Mouse (Mus musculus): Measurements from ENCODE around the gene Gys1. TPM values are rescaled to one million over a fixed set of nuclear protein-coding genes. Genes with fewer than 3 reads are reported as not detected.
A peak's percentile ranks its signal among the peaks of the same experiment; 100 is the strongest.

The Gys1 gene
- total and polyA plus RNA-seq, 3 experiments = 14.0 to 27.2 (median 23.9) TPM

- Histone ChIP-seq H3K9ac (ENCODE audit: insufficient read depth, low read depth) (peak within 1 kb of the TSS; percentile 84), H3K79me2 (replicated peaks; ENCODE audit: control insufficient read depth, extremely low read depth, insufficient read depth, poor library complexity, severe bottlenecking) (peaks cover 42% of the 10 kb centered on the region), H3K27me3 (replicated peaks) (no peaks in the 10 kb centered on the region), H3K27ac (ENCODE audit: insufficient read depth, low read depth) (peak within 1 kb of the TSS; percentile 74), H3K4me3 (replicated peaks in 1 of 3; ENCODE audit: low read depth in 2 of 3, low read length in 2 of 3, poor library complexity in 1 of 3) (peak within 1 kb of the TSS; percentile 78 to 97 (median 89)), H3K4me1 (ENCODE audit: control insufficient read depth in 1 of 2, insufficient read depth in 2 of 2) (peaks cover 0 to 24% of the 10 kb centered on the region in 2 experiments; a peak in 2 of 4 replicates), H3K36me3 (replicated peaks in 1 of 2; ENCODE audit: control insufficient read depth in 1 of 2, insufficient read depth in 1 of 2, low read length in 1 of 2) (peaks cover 21 to 35% of the 10 kb centered on the region in 2 experiments), H3K4me2 (ENCODE audit: insufficient read depth, low read depth, poor library complexity, severe bottlenecking) (peak within 1 kb of the TSS; percentile 87), H3K9me3 (replicated peaks; ENCODE audit: low read length) (no peaks in the 10 kb centered on the region)
- in situ Hi-C loops (cut with MboI; ENCODE audit: low pct_ligation_motif_present, low pct_unique_long_range_greater_than_20kb, low sequenced_read_pairs) = loop anchor here (10.0 kb wide), 1 partner anchor 91 kb away; no protein-coding TSS in a partner anchor
- TF ChIP-seq RAD21 (IDR thresholded peaks at IDR 0.05; ENCODE audit: low read depth, low read length) = no peak
- TF ChIP-seq TBP (conservative IDR thresholded peaks at IDR 0.05; ENCODE audit: low read depth, low read length) = peak; percentile 90
- TF ChIP-seq BHLHE40 (IDR thresholded peaks at IDR 0.05; ENCODE audit: low read depth, low read length) = 0 out of 2 replicates have a peak, but pooled peaks have one; percentile 16
- TF ChIP-seq SMC3 (IDR thresholded peaks at IDR 0.05; ENCODE audit: low read depth, low read length) = no peak
- TF ChIP-seq MAZ (IDR thresholded peaks at IDR 0.05; ENCODE audit: low read depth, low read length) = peak; percentile 63; the same call in 1 of the 2 replicates
- no peak for TF ChIP-seq CTCF (conservative IDR thresholded peaks at IDR 0.05 in 1 of 2, IDR thresholded peaks at IDR 0.05 in 1 of 2; ENCODE audit: low read depth in 2 of 2, low read length in 2 of 2)
- no peak for TF ChIP-seq ZC3H11A (IDR thresholded peaks at IDR 0.05; ENCODE audit: low read depth, low read length)
- peak; percentile 76 for TF ChIP-seq MXI1 (IDR thresholded peaks at IDR 0.05; ENCODE audit: low read depth, low read length)
- no peak for TF ChIP-seq UBTF (IDR thresholded peaks at IDR 0.05; ENCODE audit: low read depth, low read length)
- no peak for TF ChIP-seq JUN (IDR thresholded peaks at IDR 0.05; ENCODE audit: insufficient read depth, low read depth, low read length)
- TF ChIP-seq ZNF384 (IDR thresholded peaks at IDR 0.05; ENCODE audit: low read depth, low read length) = peak; percentile 16; the same call in 1 of the 2 replicates
- TF ChIP-seq MAFK (IDR thresholded peaks at IDR 0.05; ENCODE audit: insufficient replicate concordance, low read length) = no peak
- TF ChIP-seq ZKSCAN1 (IDR thresholded peaks at IDR 0.05; ENCODE audit: borderline replicate concordance, low read depth, low read length) = no peak; the same call in 1 of the 2 replicates
- peak; percentile 93 for TF ChIP-seq TCF12 (IDR thresholded peaks at IDR 0.05; ENCODE audit: low read depth, low read length)
- 0 out of 2 replicates have a peak, but pooled peaks have one; percentile 70 for TF ChIP-seq CHD1 (IDR thresholded peaks at IDR 0.05; ENCODE audit: low read depth, low read length)
- TF ChIP-seq IRF4 (IDR thresholded peaks at IDR 0.05; ENCODE audit: low read depth, low read length) = peak; percentile 79
- peak; percentile 93 for TF ChIP-seq CHD2 (IDR thresholded peaks at IDR 0.05; ENCODE audit: low read length)
- no peak for TF ChIP-seq PAX5 (IDR thresholded peaks at IDR 0.05; ENCODE audit: low read length)
- TF ChIP-seq KAT2A (IDR thresholded peaks at IDR 0.05; ENCODE audit: insufficient replicate concordance, low read length) = peak; percentile 96
- no peak for TF ChIP-seq USF1 (IDR thresholded peaks at IDR 0.05; ENCODE audit: low read depth, low read length)
- peak; percentile 91 for TF ChIP-seq NRF1 (IDR thresholded peaks at IDR 0.05; ENCODE audit: low read depth, low read length)
- 0 out of 2 replicates have a peak, but pooled peaks have one; percentile 37 for TF ChIP-seq RCOR1 (conservative IDR thresholded peaks at IDR 0.05; ENCODE audit: low read depth, low read length)
- TF ChIP-seq ETS1 (conservative IDR thresholded peaks at IDR 0.05; ENCODE audit: low read depth, low read length) = peak; percentile 39
- TF ChIP-seq POLR2A (IDR thresholded peaks at IDR 0.05; ENCODE audit: low read depth, low read length) = peak; percentile 93
- peak; percentile 77 for TF ChIP-seq ELF1 (IDR thresholded peaks at IDR 0.05; ENCODE audit: low read depth, low read length)
- peak; percentile 22; the same call in 1 of the 2 replicates for TF ChIP-seq MEF2A (IDR thresholded peaks at IDR 0.05; ENCODE audit: borderline replicate concordance, low read depth, low read length)
- peak; percentile 89 for TF ChIP-seq ZMIZ1 (IDR thresholded peaks at IDR 0.05; ENCODE audit: low read depth, low read length)
- TF ChIP-seq MYC (IDR thresholded peaks at IDR 0.05; ENCODE audit: low read depth, low read length) = peak; percentile 75
- TF ChIP-seq NELFE (IDR thresholded peaks at IDR 0.05; ENCODE audit: low read depth, low read length) = peak; percentile 92
- 0 out of 2 replicates have a peak, but pooled peaks have one; percentile 81 for TF ChIP-seq E2F4 (IDR thresholded peaks at IDR 0.05; ENCODE audit: insufficient replicate concordance, low read depth, low read length)
- TF ChIP-seq HCFC1 (IDR thresholded peaks at IDR 0.05; ENCODE audit: low read depth, low read length) = peak; percentile 78
- TF ChIP-seq MAX (IDR thresholded peaks at IDR 0.05; ENCODE audit: low read length) = peak; percentile 82
- TF ChIP-seq SIN3A (IDR thresholded peaks at IDR 0.05; ENCODE audit: low read length) = peak; percentile 92
- TF ChIP-seq POLR2AphosphoS2 (IDR thresholded peaks at IDR 0.05; ENCODE audit: low read depth, low read length) = peak; percentile 64; the same call in 1 of the 2 replicates
- no peak for TF ChIP-seq USF2 (conservative IDR thresholded peaks at IDR 0.05; ENCODE audit: low read depth, low read length)
- no peak for TF ChIP-seq JUND (conservative IDR thresholded peaks at IDR 0.05; ENCODE audit: low read depth, low read length)
- no peak for TF ChIP-seq EP300 (IDR thresholded peaks at IDR 0.05; ENCODE audit: low read length)
- TF ChIP-seq GABPA (IDR thresholded peaks at IDR 0.05; ENCODE audit: insufficient replicate concordance, low read depth, low read length) = no peak
- dilution Hi-C loops (cut with MboI; ENCODE audit: extremely low pct_ligation_motif_present, extremely low pct_unique_long_range_greater_than_20kb, low sequenced_read_pairs) = no loop called here
- DNase-seq (ENCODE audit: extremely low read depth) = peak; percentile 100
These were observed 38.9 kb upstream of the Gys1 start, which contains the start of gene Snrnp70 for GRCm38 (mm10) chr7:45395578-45396336. Gene Snrnp70 (minus strand): TSS chr7:45395742.

Data from CH12.LX (cell line).